Mouse (Mus musculus) thymus, adult 2 months (tissue): ENCODE data around the gene P2rx1.

Experiments used
- CTCF ChIP-seq: fragments of 200-500 bp; IDR thresholded peaks from 2 replicates; pipeline ENCODE4 v1.5.1; 2012; ENCODE audit warnings: mild to moderate bottlenecking, control low read depth, low read length, moderate library complexity, borderline replicate concordance; ENCODE audit not compliant: control insufficient read depth, poor library complexity, insufficient read depth; ENCODE audit errors: extremely low read depth
- POLR2A ChIP-seq: fragments of 200-500 bp; IDR thresholded peaks from 2 replicates; pipeline ENCODE4 v1.6.1; 2012; ENCODE audit warnings: mild to moderate bottlenecking, low read length, control low read depth, moderate library complexity; ENCODE audit not compliant: control insufficient read depth, poor library complexity, insufficient read depth; ENCODE audit errors: extremely low read depth

GRCm38 (mm10) chr11:72989044-72989443, 9.9 kb upstream of the P2rx1 start:
- TF ChIP-seq CTCF (no peak), POLR2A (no peak)
